Mouse (Mus musculus): ENCODE results near the gene 2300009A05Rik. TPM values are rescaled to one million over a fixed set of nuclear protein-coding genes. Genes with fewer than 3 reads are reported as not detected.

2300009A05Rik gene
- polyA plus RNA-seq, 1 experiment = 32.4 TPM

GRCm38 (mm10) chr9:63350030-63350429, 49.0 kb downstream of the 2300009A05Rik start:
- no peak overlapping the region for H3K4me3 ChIP-seq (ENCODE audit: insufficient read depth, low read length)
- TF ChIP-seq CTCF (IDR thresholded peaks at IDR 0.05; ENCODE audit: low read depth, low read length) = no peak
- TF ChIP-seq POLR2A (IDR thresholded peaks at IDR 0.05; ENCODE audit: borderline replicate concordance, low read depth, low read length) = no peak
- H3K27ac ChIP-seq (ENCODE audit: insufficient read depth, low read depth, low read length) = no peak overlapping the region
- H3K4me1 ChIP-seq (ENCODE audit: control insufficient read depth, insufficient read depth, low read length) = no peaks in the 10 kb centered on the region

GRCm38 (mm10) chr9:63349241-63349640, 49.8 kb downstream of the 2300009A05Rik start:
- no peak overlapping the region for H3K4me3 ChIP-seq (ENCODE audit: insufficient read depth, low read length)
- H3K27ac ChIP-seq (ENCODE audit: insufficient read depth, low read depth, low read length) = no peak overlapping the region
- TF ChIP-seq CTCF (IDR thresholded peaks at IDR 0.05; ENCODE audit: low read depth, low read length) = no peak
- TF ChIP-seq POLR2A (IDR thresholded peaks at IDR 0.05; ENCODE audit: borderline replicate concordance, low read depth, low read length) = no peak
- H3K4me1 ChIP-seq (ENCODE audit: control insufficient read depth, insufficient read depth, low read length) = no peaks in the 10 kb centered on the region

- no peak for TF ChIP-seq POLR2A (IDR thresholded peaks at IDR 0.05; ENCODE audit: borderline replicate concordance, low read depth, low read length)
- no peak for TF ChIP-seq CTCF (IDR thresholded peaks at IDR 0.05; ENCODE audit: low read depth, low read length)
- Histone ChIP-seq H3K27ac (ENCODE audit: insufficient read depth, low read depth, low read length) (no peak overlapping the region), H3K4me3 (ENCODE audit: insufficient read depth, low read length) (no peak overlapping the region), H3K4me1 (ENCODE audit: control insufficient read depth, insufficient read depth, low read length) (no peaks in the 10 kb centered on the region)
Observed at GRCm38 (mm10) chr9:63348146-63348545, 50.9 kb downstream of the 2300009A05Rik start.

GRCm38 (mm10) chr9:63346029-63346428, 53.0 kb downstream of the 2300009A05Rik start:
- no peak for TF ChIP-seq CTCF (IDR thresholded peaks at IDR 0.05; ENCODE audit: low read depth, low read length)
- TF ChIP-seq POLR2A (IDR thresholded peaks at IDR 0.05; ENCODE audit: borderline replicate concordance, low read depth, low read length) = no peak
- H3K4me3 ChIP-seq (ENCODE audit: insufficient read depth, low read length) = no peak overlapping the region
- no peaks in the 10 kb centered on the region for H3K4me1 ChIP-seq (ENCODE audit: control insufficient read depth, insufficient read depth, low read length)
- no peak overlapping the region for H3K27ac ChIP-seq (ENCODE audit: insufficient read depth, low read depth, low read length)

Other genes starting within 250 kb of the 2300009A05Rik start
- gene Map2k5, start 21.3 kb downstream of the 2300009A05Rik start, polyA plus RNA-seq (2012; ENCODE audit: insufficient read depth, insufficient read length, missing spikeins) = 21.0 and 25.3 TPM in 2 replicates
- gene Iqch, start 203.2 kb upstream of the 2300009A05Rik start, polyA plus RNA-seq (2012; ENCODE audit: insufficient read depth, insufficient read length, missing spikeins) = not detected in 2 replicates
- gene Aagab, start 203.4 kb upstream of the 2300009A05Rik start, polyA plus RNA-seq (2012; ENCODE audit: insufficient read depth, insufficient read length, missing spikeins) = 46.2 and 46.5 TPM in 2 replicates